Mouse (Mus musculus): Measurements from ENCODE around the gene Cd247. TPM values are rescaled to one million over a fixed set of nuclear protein-coding genes. Genes with fewer than 3 reads are reported as not detected.

The Cd247 gene
- polyA plus RNA-seq (2012; rRNA removed) = 0.74 and 1.1 TPM in 2 replicates

GRCm38 (mm10) chr1:165788511-165788910, at the start of gene Cd247:
Cd247 (plus strand) TSS chr1:165788681.

GRCm38 (mm10) chr1:165763635-165764372, 24.7 kb upstream of the Cd247 start, which contains the start of gene Creg1:
Creg1 (plus strand) TSS chr1:165763746.

Other genes starting within 250 kb of the Cd247 start
- gene Mpzl1, start 154.1 kb upstream of the Cd247 start, polyA plus RNA-seq (2012; rRNA removed) = 44.2 and 54.2 TPM in 2 replicates
- gene Rcsd1, start 78.9 kb upstream of the Cd247 start, polyA plus RNA-seq (2012; rRNA removed) = 6.6 and 6.9 TPM in 2 replicates
- 38.1 and 51.3 TPM in 2 replicates for gene Creg1, start 24.9 kb upstream of the Cd247 start, polyA plus RNA-seq (2012; rRNA removed)
- gene Pou2f1, start 214.0 kb downstream of the Cd247 start, polyA plus RNA-seq (2012; rRNA removed) = 13.3 and 14.3 TPM in 2 replicates

Measured in colon, adult 2 months (tissue).